Mouse (Mus musculus): Measurements from ENCODE around the gene Clasp1.

Clasp1 gene

DNA sequence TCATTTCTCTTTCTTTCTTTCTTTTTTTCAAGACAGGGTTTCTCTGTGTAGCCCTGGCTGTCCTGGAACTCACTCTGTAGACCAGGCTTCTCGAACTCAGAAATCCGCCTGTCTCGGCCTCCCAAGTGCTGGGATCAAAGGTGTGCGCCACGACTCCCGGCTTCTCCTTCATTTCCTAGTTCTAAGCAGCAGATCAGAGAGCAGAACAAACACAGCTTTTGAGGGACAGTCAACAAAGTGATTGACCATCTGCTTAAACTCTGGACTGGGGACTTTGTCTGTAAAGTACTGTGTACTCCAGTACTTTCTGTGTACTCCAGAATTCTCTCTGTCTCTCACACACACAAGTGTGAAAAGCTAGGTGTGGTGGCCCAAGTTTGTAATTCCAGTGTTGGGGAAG, 14.1 kb downstream of the Clasp1 start:
- WGBS, result 88% methylated on average over 6 of the region's 6 CpGs

- WGBS, result 83% methylated on average over 3 of the region's 3 CpGs
These were observed 14.6 kb downstream of the Clasp1 start for GRCm38 (mm10) chr1:118403440-118403839.

DNA sequence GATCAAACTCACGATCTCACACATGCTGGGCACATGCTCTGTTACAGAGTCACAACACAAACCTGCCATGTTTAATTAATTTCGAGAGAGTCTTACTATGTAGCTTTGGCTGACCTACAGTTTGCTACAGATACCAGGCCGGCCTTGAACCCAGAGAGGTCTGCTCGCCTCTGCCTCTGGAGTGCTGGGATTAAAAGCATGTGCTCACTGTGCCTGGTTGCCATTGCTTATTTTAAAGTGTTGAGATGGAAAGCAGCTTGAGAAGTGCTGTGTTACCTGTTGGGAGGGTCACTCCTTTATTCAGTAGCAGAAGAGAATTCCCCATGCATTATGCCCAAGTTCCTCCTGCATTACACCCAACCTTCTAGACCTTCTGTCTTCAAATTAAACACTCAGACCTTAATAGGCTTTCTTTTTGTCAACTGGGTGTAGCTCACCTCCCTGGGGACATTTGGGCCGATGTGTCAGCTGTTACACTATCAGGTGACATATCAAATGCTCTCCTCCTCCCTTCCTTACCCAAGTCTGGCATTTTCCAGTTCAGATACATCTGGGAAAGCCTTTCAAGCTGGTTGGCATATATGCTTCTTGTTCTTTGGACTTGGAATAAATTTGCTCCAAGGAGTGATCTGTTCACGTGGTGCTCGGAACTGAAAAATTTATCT, 18.9 kb downstream of the Clasp1 start:
- 88% methylated on average over 7 of the region's 7 CpGs for WGBS

GRCm38 (mm10) chr1:118409249-118409648, 20.4 kb downstream of the Clasp1 start:
- 54% methylated on average over 4 of the region's 4 CpGs for WGBS

GRCm38 (mm10) chr1:118410824-118411223, 22.0 kb downstream of the Clasp1 start:
- WGBS, result 91% methylated on average over 5 of the region's 5 CpGs

- 87% methylated on average over 2 of the region's 2 CpGs for WGBS
These were observed 24.3 kb downstream of the Clasp1 start for GRCm38 (mm10) chr1:118413169-118413568.

- 94% methylated on average over 9 of the region's 9 CpGs for WGBS
These were observed 28.3 kb downstream of the Clasp1 start for GRCm38 (mm10) chr1:118417047-118417730.

GRCm38 (mm10) chr1:118419399-118419798, 30.5 kb downstream of the Clasp1 start:
- 78% methylated on average over 8 of the region's 8 CpGs for WGBS

GRCm38 (mm10) chr1:118421149-118421548, 32.3 kb downstream of the Clasp1 start:
- 83% methylated on average over 3 of the region's 3 CpGs for WGBS

- 59% methylated on average over 6 of the region's 6 CpGs for WGBS
These were observed 34.0 kb downstream of the Clasp1 start for GRCm38 (mm10) chr1:118422812-118423211.

DNA sequence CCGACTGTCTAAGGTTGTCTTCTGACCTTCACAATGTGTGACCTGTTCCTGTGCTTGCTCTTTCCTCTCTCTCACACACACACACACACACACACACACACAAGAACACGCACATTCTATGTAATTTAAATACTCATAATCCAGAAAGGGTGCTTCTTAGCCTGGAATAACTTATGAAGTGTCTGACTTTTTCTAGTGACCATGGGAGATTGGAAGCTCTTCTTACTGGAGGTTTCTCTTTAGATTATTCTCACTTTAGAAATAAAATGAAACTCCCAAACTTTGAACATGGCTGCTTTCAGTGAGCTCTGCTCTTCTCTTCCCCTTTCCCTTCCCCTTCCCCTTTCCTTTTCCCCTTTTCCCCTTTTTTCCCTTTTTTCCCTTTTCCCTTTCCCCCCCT, 37.1 kb downstream of the Clasp1 start:
- WGBS, result 86% methylated on average over 2 of the region's 2 CpGs

GRCm38 (mm10) chr1:118428354-118429084, 39.7 kb downstream of the Clasp1 start:
- WGBS, result 87% methylated on average over 6 of the region's 6 CpGs

DNA sequence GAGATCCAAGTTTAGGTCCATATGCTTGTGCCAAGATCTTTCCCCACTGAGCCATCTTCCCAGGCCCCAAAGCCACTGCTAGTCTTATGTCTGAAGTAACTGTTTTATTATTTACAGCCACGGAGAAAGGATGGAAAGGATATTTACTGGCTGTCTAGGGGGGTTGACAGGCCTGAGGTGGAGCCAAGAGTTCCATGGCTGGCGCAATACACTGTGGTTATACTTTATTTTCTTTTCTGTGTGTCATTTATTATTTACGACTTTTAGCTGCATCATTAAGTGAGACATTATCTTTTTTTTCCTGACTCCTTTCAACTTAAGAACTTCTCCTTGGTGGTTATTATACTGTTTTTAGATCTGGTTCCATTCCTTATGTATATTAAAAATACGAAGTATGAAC, 42.7 kb downstream of the Clasp1 start:
- 90% methylated on average over 4 of the region's 4 CpGs for WGBS

- WGBS, result 26% methylated on average over 10 of the region's 10 CpGs
These were observed 46.2 kb downstream of the Clasp1 start for GRCm38 (mm10) chr1:118435001-118435473.

GRCm38 (mm10) chr1:118437856-118438255, 49.0 kb downstream of the Clasp1 start:
- 81% methylated on average over 4 of the region's 4 CpGs for WGBS

GRCm38 (mm10) chr1:118440547-118440946, 51.7 kb downstream of the Clasp1 start:
- 82% methylated on average over 1 of the region's 1 CpGs for WGBS

DNA sequence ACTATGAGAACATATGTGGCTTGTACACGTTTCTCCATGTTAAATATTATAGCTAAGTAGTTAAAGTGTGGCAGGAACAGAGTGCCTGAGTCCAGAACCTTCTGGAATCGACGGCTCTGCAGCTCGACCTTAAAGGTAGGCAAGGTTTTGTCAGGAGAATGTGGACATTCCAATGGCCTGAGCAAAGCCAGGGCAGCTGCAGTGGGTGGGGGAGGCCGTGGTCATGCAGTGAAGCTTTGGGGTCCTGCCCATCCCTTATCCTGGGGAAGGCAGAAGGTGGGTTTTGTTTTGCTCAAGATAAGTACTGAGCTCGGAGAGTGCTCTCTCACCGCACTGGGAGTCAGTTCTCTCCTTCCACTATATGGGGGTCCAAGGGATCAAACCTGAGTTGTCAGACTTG, 55.6 kb downstream of the Clasp1 start:
- WGBS, result 92% methylated on average over 7 of the region's 7 CpGs

GRCm38 (mm10) chr1:118444988-118445387, 56.1 kb downstream of the Clasp1 start:
- WGBS, result 63% methylated on average over 3 of the region's 3 CpGs

DNA sequence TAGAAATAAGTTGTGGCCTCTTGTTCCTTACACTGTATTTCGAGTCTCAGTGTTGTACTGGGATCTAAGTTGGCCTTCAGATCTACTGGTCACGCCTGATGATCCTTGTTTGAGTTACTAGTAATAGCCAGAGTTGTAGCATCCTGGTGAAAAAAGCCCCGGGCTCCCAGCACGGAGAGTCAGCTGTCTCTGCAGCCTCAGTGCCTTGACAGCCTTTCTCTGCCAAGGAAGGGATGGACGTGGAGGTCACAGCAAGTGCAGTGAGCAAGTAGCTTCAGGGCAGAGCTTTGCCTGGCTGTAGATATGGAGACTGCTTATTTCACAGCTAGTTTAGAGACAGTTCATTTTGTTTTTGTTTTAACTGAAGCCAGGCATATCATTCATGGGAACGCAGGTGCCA, 56.6 kb downstream of the Clasp1 start:
- WGBS, result 75% methylated on average over 6 of the region's 6 CpGs

DNA sequence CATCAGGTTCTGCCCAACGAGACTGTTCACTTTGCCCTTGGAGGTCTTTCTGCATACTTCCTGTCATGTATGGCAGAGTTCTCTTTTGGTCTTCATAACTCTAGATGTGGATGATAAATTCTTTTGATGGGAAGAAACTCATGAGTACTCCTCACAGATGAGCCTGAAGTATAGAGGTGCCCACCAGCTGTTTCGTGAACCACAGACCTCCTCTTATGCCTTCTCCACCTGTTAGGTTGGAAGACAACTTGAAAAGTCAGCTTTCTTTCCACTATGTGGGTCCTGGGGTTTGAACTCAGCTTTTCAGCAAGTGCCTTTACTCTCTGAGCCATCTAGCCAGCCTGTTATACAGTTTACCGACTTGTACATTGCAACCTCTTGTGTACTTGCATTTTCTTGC, 57.1 kb downstream of the Clasp1 start:
- 88% methylated on average over 3 of the region's 3 CpGs for WGBS

- WGBS, result 84% methylated on average over 2 of the region's 2 CpGs
These were observed 58.3 kb downstream of the Clasp1 start for GRCm38 (mm10) chr1:118447131-118447530.

- WGBS, result 83% methylated on average over 1 of the region's 1 CpGs
These were observed 59.4 kb downstream of the Clasp1 start for GRCm38 (mm10) chr1:118448214-118448613.

All from cerebral cortex, adult 2 months (tissue).